Mouse (Mus musculus) E14TG2a.4 (cell line): ENCODE results near the gene Klhdc7b.

ENCODE experiments used
- H3K27me3 ChIP-seq: 2 replicates; pipeline ENCODE4 v1.6.1; 2014; ENCODE audit warnings: low read length, control low read depth; ENCODE audit not compliant: insufficient read depth
- H3K36me3 ChIP-seq: 2 replicates; pipeline ENCODE4 v1.6.1; 2014; ENCODE audit warnings: low read length, control low read depth; ENCODE audit not compliant: insufficient read depth
- H3K4me1 ChIP-seq: replicated peaks from 2 replicates; pipeline ENCODE4 v1.6.1; 2014; ENCODE audit warnings: low read depth, low read length, control low read depth
- H3K4me3 ChIP-seq: replicated peaks from 2 replicates; pipeline ENCODE4 v1.5.1; 2014; ENCODE audit warnings: mild to moderate bottlenecking, low read length
- H3K9me3 ChIP-seq: 2 replicates; pipeline ENCODE4 v1.6.1; 2014; ENCODE audit warnings: low read length, control low read depth
- CTCF ChIP-seq: conservative IDR thresholded peaks from 2 replicates; pipeline ENCODE4 v1.5.1; 2014; ENCODE audit warnings: low read length
- NANOG ChIP-seq: IDR thresholded peaks from 2 replicates; pipeline ENCODE4 v1.6.1; 2014; ENCODE audit warnings: borderline replicate concordance, low read length, mixed read lengths
- POU5F1 ChIP-seq: IDR thresholded peaks from 2 replicates; pipeline ENCODE4 v1.6.1; 2014; ENCODE audit warnings: low read length, borderline replicate concordance

Klhdc7b gene

GRCm38 (mm10) chr15:89372536-89372935, 12.2 kb upstream of the Klhdc7b start:
- H3K4me3 ChIP-seq: peak overlapping the region; percentile 88
- TF ChIP-seq NANOG (no peak), CTCF (no peak), POU5F1 (no peak)
- peaks cover 82% of the 10 kb centered on the region for H3K4me1 ChIP-seq
- H3K9me3 ChIP-seq: no peaks in the 10 kb centered on the region
- H3K27me3 ChIP-seq: peaks cover 12% of the 10 kb centered on the region
- H3K36me3 ChIP-seq: peaks cover 57% of the 10 kb centered on the region

- H3K9me3 ChIP-seq: no peaks in the 10 kb centered on the region
- no peak; the same call in 1 of the 2 replicates for TF ChIP-seq CTCF
- peaks cover 84% of the 10 kb centered on the region for H3K4me1 ChIP-seq
- peak overlapping the region; percentile 88 for H3K4me3 ChIP-seq
- peaks cover 50% of the 10 kb centered on the region for H3K36me3 ChIP-seq
- peaks cover 19% of the 10 kb centered on the region for H3K27me3 ChIP-seq
Observed at GRCm38 (mm10) chr15:89373027-89373761, 11.5 kb upstream of the Klhdc7b start.

GRCm38 (mm10) chr15:89373762-89374248, 10.9 kb upstream of the Klhdc7b start, which contains the start of gene Sco2:
Gene Sco2 (minus strand): TSS chr15:89373846.
- Histone ChIP-seq H3K9me3 (no peaks in the 10 kb centered on the region), H3K27me3 (peaks cover 25% of the 10 kb centered on the region), H3K36me3 (peaks cover 44% of the 10 kb centered on the region), H3K4me3 (peak within 1 kb of the TSS; percentile 88), H3K4me1 (peaks cover 84% of the 10 kb centered on the region)
- TF ChIP-seq POU5F1 (no peak), CTCF (peak; percentile 54), NANOG (no peak)

DNA sequence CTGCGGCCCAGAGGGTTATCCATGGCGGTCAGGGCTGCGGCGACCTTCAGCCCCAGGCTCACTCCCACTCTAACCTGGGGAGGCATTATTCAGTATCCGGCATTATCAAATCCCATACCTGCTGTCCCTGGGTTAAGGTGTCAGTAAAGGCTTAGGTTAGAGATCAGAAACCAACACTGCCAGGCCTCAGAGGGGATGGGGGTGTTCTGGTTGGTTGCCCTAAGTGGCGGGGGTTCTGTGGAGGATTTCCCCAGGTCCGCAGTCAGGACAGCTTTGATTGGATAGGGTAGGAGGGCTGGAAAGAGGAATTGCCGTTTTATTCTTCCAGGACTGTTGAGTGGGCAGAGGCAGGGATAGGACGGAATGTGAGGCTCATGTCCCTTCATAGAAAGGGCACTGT, 10.4 kb upstream of the Klhdc7b start:
- H3K4me1 ChIP-seq: peaks cover 84% of the 10 kb centered on the region
- TF ChIP-seq POU5F1 (no peak), NANOG (no peak), CTCF (no peak)
- H3K4me3 ChIP-seq: peak overlapping the region; percentile 88
- H3K9me3 ChIP-seq: no peaks in the 10 kb centered on the region
- peaks cover 30% of the 10 kb centered on the region for H3K27me3 ChIP-seq
- peaks cover 39% of the 10 kb centered on the region for H3K36me3 ChIP-seq

DNA sequence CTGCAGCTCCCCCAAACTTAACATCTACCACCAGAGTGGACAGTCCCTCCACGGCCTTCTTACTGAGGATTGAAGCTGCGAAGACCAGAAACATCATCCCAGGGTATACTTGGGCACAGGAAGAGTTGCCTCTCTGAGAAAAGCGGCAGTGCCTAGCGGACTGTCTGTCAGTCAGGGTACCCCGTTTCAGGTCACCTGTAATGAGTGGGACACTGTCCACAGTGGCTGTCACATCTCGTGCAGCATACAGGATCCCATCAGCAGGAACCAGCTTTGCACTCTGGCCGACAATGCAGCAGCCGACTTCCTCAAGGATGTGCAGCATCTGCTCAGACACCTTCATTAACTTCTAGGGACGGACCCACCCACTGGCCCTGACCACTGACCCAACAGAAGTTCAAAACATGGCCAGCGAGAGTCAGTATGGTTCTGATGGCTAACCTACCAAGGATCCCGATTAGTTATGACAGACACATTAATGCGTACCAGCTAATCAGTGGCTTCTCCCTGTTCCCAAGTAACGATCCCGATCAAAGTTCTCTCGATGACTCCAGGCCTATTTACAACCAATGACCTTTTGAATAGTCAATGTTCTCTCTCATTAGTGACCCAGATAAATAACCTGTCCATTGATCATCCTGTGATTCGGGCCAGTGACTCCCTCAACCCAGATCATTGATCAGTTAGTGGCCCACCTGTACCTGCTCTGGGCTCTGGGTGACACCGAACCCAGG, 9.7 kb upstream of the Klhdc7b start:
- H3K27me3 ChIP-seq: peaks cover 35% of the 10 kb centered on the region
- no peaks in the 10 kb centered on the region for H3K9me3 ChIP-seq
- peak overlapping the region; percentile 88 for H3K4me3 ChIP-seq

DNA sequence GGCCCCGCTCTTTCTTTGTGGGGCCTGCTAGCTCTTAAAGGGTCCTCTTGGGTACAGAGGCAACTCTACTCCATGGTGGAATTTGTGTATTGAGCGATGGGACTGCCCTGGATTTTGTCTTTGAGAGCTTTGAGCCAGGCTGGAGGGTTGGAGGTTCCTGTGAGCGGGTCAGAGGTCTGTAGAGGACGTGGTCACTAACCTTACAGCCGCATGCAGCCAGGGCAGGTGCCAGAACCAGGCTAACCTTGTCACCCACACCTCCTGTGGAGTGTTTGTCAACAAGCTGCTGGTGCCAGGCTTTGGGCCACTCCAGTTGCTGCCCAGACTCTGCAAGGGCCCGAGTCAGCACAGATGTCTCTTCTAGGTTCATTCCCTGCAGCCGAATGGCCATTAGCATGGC, 8.7 kb upstream of the Klhdc7b start:
- no peak for TF ChIP-seq CTCF
- no peak for TF ChIP-seq NANOG
- no peak for TF ChIP-seq POU5F1
- no peak overlapping the region for H3K4me3 ChIP-seq
- H3K27me3 ChIP-seq: peaks cover 43% of the 10 kb centered on the region

More for the DNA sequence above, 9.7 kb upstream of the Klhdc7b start:
- Histone ChIP-seq H3K4me1 (peaks cover 82% of the 10 kb centered on the region), H3K36me3 (peaks cover 33% of the 10 kb centered on the region)
- TF ChIP-seq CTCF (no peak), NANOG (no peak), POU5F1 (no peak)

DNA sequence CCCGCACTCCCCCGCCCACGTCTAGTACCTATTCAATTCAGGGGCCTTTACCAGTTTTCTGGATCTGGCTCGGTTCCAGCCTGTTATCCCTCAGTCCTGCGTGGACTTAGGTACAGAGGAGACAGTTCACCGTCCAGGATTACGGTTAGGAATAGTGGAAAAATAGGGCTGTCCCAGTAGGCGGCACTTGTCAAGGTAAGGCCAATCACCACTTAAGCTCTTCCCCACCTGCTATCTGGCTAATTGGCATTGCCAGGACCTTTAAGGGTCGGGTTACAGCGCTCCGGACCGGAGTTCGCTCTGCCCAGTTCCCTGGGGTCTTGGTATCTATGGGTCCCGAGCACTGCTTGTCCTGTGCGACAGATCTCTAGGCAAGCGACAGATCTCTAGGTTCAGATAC, 7.8 kb upstream of the Klhdc7b start, which contains the start of gene Tymp:
TSS of gene Tymp (minus strand) at position 83 of the 400 bp plus-strand sequence.
- TF ChIP-seq POU5F1: no peak
- TF ChIP-seq NANOG: no peak
- no peak for TF ChIP-seq CTCF
- Histone ChIP-seq H3K4me1 (peaks cover 63% of the 10 kb centered on the region), H3K4me3 (peak within 1 kb of the TSS; percentile 76), H3K27me3 (peaks cover 48% of the 10 kb centered on the region), H3K9me3 (no peaks in the 10 kb centered on the region), H3K36me3 (peaks cover 13% of the 10 kb centered on the region)

More for the DNA sequence above, 8.7 kb upstream of the Klhdc7b start:
- H3K9me3 ChIP-seq: no peaks in the 10 kb centered on the region
- H3K36me3 ChIP-seq: peaks cover 22% of the 10 kb centered on the region
- peaks cover 72% of the 10 kb centered on the region for H3K4me1 ChIP-seq

GRCm38 (mm10) chr15:89377362-89377761, 7.4 kb upstream of the Klhdc7b start:
- TF ChIP-seq POU5F1 (no peak), CTCF (no peak), NANOG (no peak)
- Histone ChIP-seq H3K4me3 (peak overlapping the region; percentile 76; the same call in 1 of the 2 replicates), H3K27me3 (peaks cover 52% of the 10 kb centered on the region), H3K36me3 (peaks cover 9% of the 10 kb centered on the region), H3K9me3 (no peaks in the 10 kb centered on the region), H3K4me1 (peaks cover 59% of the 10 kb centered on the region)
